Mouse (Mus musculus) macrophage (primary cell): Measurements from ENCODE around the gene Gm49711. TPM values are rescaled to one million over a fixed set of nuclear protein-coding genes. Genes with fewer than 3 reads are reported as not detected.
A peak's percentile ranks its signal among the peaks of the same experiment; 100 is the strongest.

Experiments used
- H3K27ac ChIP-seq: fragments of 350-480 bp; formaldehyde crosslinking; 2 replicates; pipeline ENCODE4 v1.9.0; 2021
- H3K36me3 ChIP-seq: fragments of 350-480 bp; formaldehyde crosslinking; 2 replicates; pipeline ENCODE4 v1.9.0; 2021; ENCODE audit errors: inconsistent target
- H3K4me3 ChIP-seq: fragments of 350-480 bp; formaldehyde crosslinking; 2 replicates; pipeline ENCODE4 v1.9.0; 2021; ENCODE audit errors: inconsistent target
- H3K79me2 ChIP-seq: fragments of 350-480 bp; formaldehyde crosslinking; 2 replicates; pipeline ENCODE4 v1.9.0; 2021; ENCODE audit errors: inconsistent target
- WGBS: methylation state at CpG from one replicate; pipeline ENCODE4 v1.1.7; 2026; ENCODE audit warnings: inconsistent platforms; ENCODE audit not compliant: missing documents; 5-methylcytosine and 5-hydroxymethylcytosine counted together
- polyA plus RNA-seq: library from polyadenylated mRNA; stranded (reverse); fragments of 250-400 nt; gene quantifications from 3 replicates; pipeline ENCODE4 v1.2.4, GENCODE M21; 2018; ENCODE audit warnings: inconsistent platforms

Gm49711 gene
- polyA plus RNA-seq, 1 experiment from 2014 or later = not detected

GRCm38 (mm10) chr16:92051777-92052310 is 6.3 kb upstream of the Gm49711 start:
- WGBS = 96% methylated on average over 7 of the region's 7 CpGs
- no peak overlapping the region for H3K27ac ChIP-seq
- no peaks in the 10 kb centered on the region for H3K79me2 ChIP-seq
- H3K36me3 ChIP-seq = no peaks in the 10 kb centered on the region
- H3K4me3 ChIP-seq = no peak overlapping the region

- Histone ChIP-seq H3K4me3 (no peak overlapping the region), H3K36me3 (no peaks in the 10 kb centered on the region), H3K79me2 (no peaks in the 10 kb centered on the region), H3K27ac (no peak overlapping the region)
- 85% methylated on average over 10 of the region's 10 CpGs for WGBS
Measured at GRCm38 (mm10) chr16:92052569-92052968, 5.5 kb upstream of the Gm49711 start.

- 100% methylated on average over 1 of the region's 2 CpGs for WGBS
- no peaks in the 10 kb centered on the region for H3K36me3 ChIP-seq
- no peak overlapping the region for H3K27ac ChIP-seq
- H3K4me3 ChIP-seq = no peak overlapping the region
- H3K79me2 ChIP-seq = peaks cover 7% of the 10 kb centered on the region
Measured at GRCm38 (mm10) chr16:92056711-92057110, 1.4 kb upstream of the Gm49711 start.

- Histone ChIP-seq H3K79me2 (peaks cover 14% of the 10 kb centered on the region), H3K36me3 (no peaks in the 10 kb centered on the region), H3K27ac (no peak overlapping the region), H3K4me3 (peak overlapping the region; percentile 40)
- WGBS = 15% methylated on average over 11 of the region's 11 CpGs
Measured at GRCm38 (mm10) chr16:92057456-92057851, 662 bp upstream of the Gm49711 start.

- Histone ChIP-seq H3K79me2 (peaks cover 26% of the 10 kb centered on the region), H3K36me3 (no peaks in the 10 kb centered on the region), H3K4me3 (peak overlapping the region; percentile 29), H3K27ac (no peak overlapping the region)
- WGBS = 9% methylated on average over 55 of the region's 63 CpGs
Measured at GRCm38 (mm10) chr16:92058644-92059620, 816 bp downstream of the Gm49711 start.

GRCm38 (mm10) chr16:92060213-92060612 is 2.1 kb downstream of the Gm49711 start:
- no peak overlapping the region for H3K4me3 ChIP-seq
- H3K27ac ChIP-seq = no peak overlapping the region
- peaks cover 31% of the 10 kb centered on the region for H3K79me2 ChIP-seq
- no peaks in the 10 kb centered on the region for H3K36me3 ChIP-seq
- WGBS = 94% methylated on average over 3 of the region's 3 CpGs

GRCm38 (mm10) chr16:92061586-92061985 is 3.5 kb downstream of the Gm49711 start:
- Histone ChIP-seq H3K27ac (no peak overlapping the region), H3K36me3 (peaks cover 2% of the 10 kb centered on the region), H3K4me3 (no peak overlapping the region), H3K79me2 (peaks cover 31% of the 10 kb centered on the region)
- 96% methylated on average over 7 of the region's 7 CpGs for WGBS

GRCm38 (mm10) chr16:92062832-92063231 is 4.7 kb downstream of the Gm49711 start:
- 100% methylated on average over 1 of the region's 1 CpGs for WGBS
- H3K36me3 ChIP-seq = peaks cover 8% of the 10 kb centered on the region
- H3K79me2 ChIP-seq = peaks cover 31% of the 10 kb centered on the region
- no peak overlapping the region for H3K27ac ChIP-seq
- H3K4me3 ChIP-seq = no peak overlapping the region

- Histone ChIP-seq H3K4me3 (no peak overlapping the region), H3K79me2 (peaks cover 31% of the 10 kb centered on the region), H3K36me3 (peaks cover 8% of the 10 kb centered on the region), H3K27ac (no peak overlapping the region)
- WGBS = 96% methylated on average over 2 of the region's 2 CpGs
Measured at GRCm38 (mm10) chr16:92064801-92065200, 6.7 kb downstream of the Gm49711 start.

- peaks cover 8% of the 10 kb centered on the region for H3K36me3 ChIP-seq
Measured at GRCm38 (mm10) chr16:92070338-92070737, 12.2 kb downstream of the Gm49711 start.

GRCm38 (mm10) chr16:92076797-92077196 is 18.7 kb downstream of the Gm49711 start:
- no peaks in the 10 kb centered on the region; the same call in 1 of the 2 replicates for H3K79me2 ChIP-seq
- 99% methylated on average over 8 of the region's 8 CpGs for WGBS
- no peaks in the 10 kb centered on the region for H3K36me3 ChIP-seq
- no peak overlapping the region for H3K4me3 ChIP-seq
- H3K27ac ChIP-seq = no peak overlapping the region

More at GRCm38 (mm10) chr16:92070338-92070737, 12.2 kb downstream of the Gm49711 start:
- Histone ChIP-seq H3K27ac (no peak overlapping the region), H3K4me3 (no peak overlapping the region), H3K79me2 (no peaks in the 10 kb centered on the region)
- WGBS = 94% methylated on average over 8 of the region's 8 CpGs

- Histone ChIP-seq H3K36me3 (no peaks in the 10 kb centered on the region), H3K79me2 (no peaks in the 10 kb centered on the region; the same call in 1 of the 2 replicates), H3K27ac (no peak overlapping the region), H3K4me3 (no peak overlapping the region)
- WGBS = 97% methylated on average over 9 of the region's 10 CpGs
Measured at GRCm38 (mm10) chr16:92083771-92084453, 25.8 kb downstream of the Gm49711 start.

- H3K4me3 ChIP-seq = no peak overlapping the region
- no peaks in the 10 kb centered on the region for H3K36me3 ChIP-seq
- 30% methylated on average over 3 of the region's 3 CpGs for WGBS
- no peaks in the 10 kb centered on the region for H3K79me2 ChIP-seq
- no peak overlapping the region for H3K27ac ChIP-seq
Measured at GRCm38 (mm10) chr16:92089225-92089624, 31.1 kb downstream of the Gm49711 start.

GRCm38 (mm10) chr16:92091876-92092275 is 33.8 kb downstream of the Gm49711 start:
- 93% methylated on average over 5 of the region's 5 CpGs for WGBS
- Histone ChIP-seq H3K4me3 (no peak overlapping the region), H3K27ac (no peak overlapping the region), H3K36me3 (no peaks in the 10 kb centered on the region), H3K79me2 (no peaks in the 10 kb centered on the region)
